Mouse (Mus musculus) embryonic facial prominence, embryonic 11.5 days (tissue): ENCODE measurements around the gene Syn3. TPM values are rescaled to one million over a fixed set of nuclear protein-coding genes. Genes with fewer than 3 reads are reported as not detected.

Source experiments
- ATAC-seq: fragments of 200-750 bp; cut with Nextera tagmentation; replicated peaks from 2 replicates; pipeline ENCODE4 v1.8.0; 2017; ENCODE audit warnings: low read depth; ENCODE audit not compliant: insufficient number of reproducible peaks, low FRiP score, low TSS enrichment
- DNase-seq: peaks from one replicate; pipeline ENCODE4 v3.0.0-alpha.2; 2015; ENCODE audit warnings: low spot score
- H3K27ac ChIP-seq: fragments of 300-500 bp; sonication (generic); replicated peaks from 2 replicates; pipeline ENCODE4 v1.5.1; 2014; ENCODE audit warnings: mild to moderate bottlenecking, low read depth, low read length, control low read depth
- H3K27me3 ChIP-seq: fragments of 300-500 bp; sonication (generic); 2 replicates; pipeline ENCODE4 v1.6.1; 2014; ENCODE audit warnings: mild to moderate bottlenecking, low read length, moderate library complexity, mixed read lengths; ENCODE audit not compliant: control insufficient read depth, insufficient read depth
- H3K36me3 ChIP-seq: fragments of 300-500 bp; sonication (generic); replicated peaks from 2 replicates; pipeline ENCODE4 v1.6.1; 2014; ENCODE audit warnings: low read depth, mild to moderate bottlenecking, low read length, moderate library complexity, mixed read lengths; ENCODE audit not compliant: control insufficient read depth, insufficient read depth
- H3K4me1 ChIP-seq: fragments of 300-500 bp; sonication (generic); 2 replicates; pipeline ENCODE4 v1.6.1; 2014; ENCODE audit warnings: low read length, mixed read lengths; ENCODE audit not compliant: control insufficient read depth, insufficient read depth
- H3K4me2 ChIP-seq: fragments of 300-500 bp; sonication (generic); 2 replicates; pipeline ENCODE4 v1.6.1; 2014; ENCODE audit warnings: low read depth, mild to moderate bottlenecking, control low read depth, low read length, moderate library complexity
- H3K4me3 ChIP-seq: fragments of 300-500 bp; sonication (generic); 2 replicates; pipeline ENCODE4 v1.5.1; 2014; ENCODE audit warnings: low read depth, low read length, control low read depth
- H3K9ac ChIP-seq: fragments of 300-500 bp; sonication (generic); replicated peaks from 2 replicates; pipeline ENCODE4 v1.6.1; 2014; ENCODE audit warnings: mild to moderate bottlenecking, control low read depth, low read length
- H3K9me3 ChIP-seq: fragments of 300-500 bp; sonication (generic); replicated peaks from 2 replicates; pipeline ENCODE4 v1.6.1; 2016; ENCODE audit warnings: mild to moderate bottlenecking, low read length, inconsistent platforms, mixed read lengths; ENCODE audit not compliant: control insufficient read depth
- WGBS: fragments of 180-500 bp; shearing (Covaris S2); extraction: QIAGEN DNeasy Blood & Tissue Kit; methylation state at CpG from one replicate; pipeline ENCODE4 v1.1.7; 2014; 5-methylcytosine and 5-hydroxymethylcytosine counted together
- polyA plus RNA-seq: library from polyadenylated mRNA; unstranded; fragments of >200 nt; fragmentation: Nextera tagmentation; extraction: Ambion mirVana; gene quantifications from 2 replicates; pipeline ENCODE4 v1.2.1, GENCODE M21; 2014

The Syn3 gene
- polyA plus RNA-seq, 1 experiment from 2014 or later = 3.1 TPM

DNA sequence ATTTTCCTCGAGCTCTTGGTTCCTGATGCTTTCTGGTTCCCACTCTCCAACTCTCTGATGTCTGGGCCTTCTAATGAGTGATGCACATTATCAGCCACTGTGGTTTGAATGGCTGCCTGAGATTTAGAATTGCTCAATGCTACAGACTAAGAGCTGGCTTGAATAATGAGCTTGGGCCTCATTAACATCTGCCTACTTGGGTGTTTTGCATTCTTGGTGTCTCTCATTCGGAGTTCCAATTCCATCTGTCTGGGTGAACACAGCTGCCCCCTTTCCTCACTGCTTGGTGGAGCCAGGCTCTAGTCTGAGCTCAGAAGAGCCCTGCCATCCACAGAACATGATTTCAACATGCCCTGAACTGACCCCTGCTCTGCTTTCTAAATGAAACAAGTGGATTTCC, 108.8 kb downstream of the Syn3 start:
- H3K4me2 ChIP-seq = no peak overlapping the region
- no peaks in the 10 kb centered on the region for H3K36me3 ChIP-seq
- no peaks in the 10 kb centered on the region for H3K4me1 ChIP-seq
- H3K9ac ChIP-seq = no peak overlapping the region
- no peak overlapping the region for H3K27ac ChIP-seq
- ATAC-seq = no peak
- no peaks in the 10 kb centered on the region for H3K27me3 ChIP-seq
- H3K4me3 ChIP-seq = no peak overlapping the region
- DNase-seq = no peak
- H3K9me3 ChIP-seq = no peaks in the 10 kb centered on the region
- WGBS = 66% methylated on average over 2 of the region's 2 CpGs

DNA sequence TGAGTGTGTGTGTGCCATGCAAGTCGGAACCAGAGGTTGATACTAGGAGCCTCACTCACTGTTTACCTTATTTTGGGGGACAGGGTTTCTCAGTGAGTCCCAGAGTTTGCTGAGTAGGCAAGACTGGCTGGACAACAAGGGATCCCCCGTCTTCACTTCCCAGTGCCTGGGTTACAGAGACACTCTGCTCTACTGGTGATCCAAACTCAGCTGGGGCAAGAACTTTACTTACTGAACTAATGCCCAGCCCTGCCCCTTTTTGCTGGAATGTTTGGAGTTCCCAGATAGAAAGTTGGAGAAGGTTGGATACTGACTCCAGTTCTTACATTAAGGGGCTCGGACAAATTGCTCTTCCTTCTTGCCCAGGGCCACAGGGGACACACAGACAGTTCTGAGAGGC, 109.3 kb downstream of the Syn3 start:
- Histone ChIP-seq H3K4me2 (no peak overlapping the region), H3K4me1 (no peaks in the 10 kb centered on the region), H3K4me3 (no peak overlapping the region), H3K27me3 (no peaks in the 10 kb centered on the region), H3K27ac (no peak overlapping the region), H3K9ac (no peak overlapping the region), H3K9me3 (no peaks in the 10 kb centered on the region), H3K36me3 (no peaks in the 10 kb centered on the region)
- 85% methylated on average over 3 of the region's 3 CpGs for WGBS
- DNase-seq (no peak), ATAC-seq (no peak)

DNA sequence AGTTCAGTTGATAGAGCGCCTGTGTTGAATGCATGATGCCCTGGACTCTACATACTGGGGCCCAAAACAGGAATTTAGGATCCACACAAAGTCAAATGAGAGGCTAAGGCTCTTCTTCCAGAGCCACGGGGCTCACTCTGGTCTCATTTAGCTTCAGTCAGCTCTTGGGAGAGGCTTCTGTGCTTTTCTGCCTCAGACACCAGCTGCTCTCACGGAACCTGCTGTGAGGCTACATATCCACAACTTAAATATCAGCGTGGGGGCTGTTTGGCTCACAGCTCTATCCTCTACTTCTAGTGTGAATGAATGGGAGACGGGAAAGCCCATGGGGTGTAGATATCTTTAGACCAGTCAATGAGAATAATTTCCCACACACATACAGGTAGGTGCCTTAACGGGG, 109.9 kb downstream of the Syn3 start:
- WGBS = 77% methylated on average over 6 of the region's 6 CpGs
- no peaks in the 10 kb centered on the region for H3K4me1 ChIP-seq
- no peaks in the 10 kb centered on the region for H3K36me3 ChIP-seq

DNA sequence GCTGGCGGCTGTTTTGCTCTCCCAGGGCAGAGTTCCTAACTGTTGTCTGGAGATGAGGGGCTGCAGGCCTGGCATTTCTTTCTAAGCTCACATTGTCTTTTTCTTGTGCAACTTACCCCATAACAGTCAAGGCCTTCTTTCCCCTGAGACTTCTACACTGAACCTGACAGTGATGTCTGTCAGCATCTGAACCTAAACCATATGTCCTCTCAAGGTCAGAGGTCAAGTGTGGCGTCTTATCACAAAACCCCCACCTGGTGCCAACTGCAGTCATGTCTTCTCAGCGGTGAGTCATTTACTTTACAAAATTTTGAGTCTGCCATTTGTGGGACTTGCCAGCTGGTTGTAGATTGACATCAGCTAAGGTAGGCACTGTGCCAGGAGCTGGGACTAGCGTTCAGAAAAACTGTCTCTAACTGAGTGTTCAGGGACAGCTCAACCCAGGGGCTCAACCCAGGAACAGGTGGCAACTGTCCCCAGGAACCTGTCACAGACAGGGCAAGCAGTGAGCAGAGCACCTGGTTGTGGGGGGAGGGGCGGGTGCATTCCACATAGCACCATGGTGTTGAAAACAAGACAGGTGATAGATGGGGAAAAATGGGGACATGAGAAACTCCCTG, 110.8 kb downstream of the Syn3 start:
- Histone ChIP-seq H3K4me3 (no peak overlapping the region), H3K27me3 (no peaks in the 10 kb centered on the region), H3K4me1 (no peaks in the 10 kb centered on the region), H3K9me3 (no peaks in the 10 kb centered on the region), H3K27ac (no peak overlapping the region), H3K36me3 (no peaks in the 10 kb centered on the region), H3K9ac (no peak overlapping the region), H3K4me2 (no peak overlapping the region)
- 60% methylated on average over 5 of the region's 5 CpGs for WGBS
- ATAC-seq (no peak), DNase-seq (no peak)

More for the DNA sequence above, 109.9 kb downstream of the Syn3 start:
- Histone ChIP-seq H3K27ac (no peak overlapping the region), H3K4me3 (no peak overlapping the region), H3K27me3 (no peaks in the 10 kb centered on the region), H3K9me3 (no peaks in the 10 kb centered on the region), H3K4me2 (no peak overlapping the region), H3K9ac (no peak overlapping the region)
- ATAC-seq (no peak), DNase-seq (no peak)

DNA sequence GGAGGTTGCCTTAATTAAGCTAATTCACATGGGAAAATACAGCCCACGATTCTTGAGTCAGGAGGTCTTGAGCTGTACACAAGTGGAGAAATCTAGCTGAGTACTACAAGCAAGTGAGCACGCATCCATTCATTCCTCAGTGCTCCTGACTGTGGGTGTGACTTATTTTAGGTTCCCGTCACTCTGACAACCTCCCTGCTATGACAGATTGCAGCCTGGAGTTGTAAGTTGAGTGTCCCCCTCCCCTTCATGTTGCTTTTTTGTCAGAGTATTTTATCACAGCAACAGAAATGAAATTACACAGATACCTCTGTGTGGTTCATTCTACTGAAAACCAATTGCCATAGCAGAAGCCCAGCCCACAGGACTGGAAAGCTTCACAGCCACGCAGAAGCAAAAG, 112.5 kb downstream of the Syn3 start:
- Histone ChIP-seq H3K27me3 (no peaks in the 10 kb centered on the region), H3K27ac (no peak overlapping the region), H3K4me1 (no peaks in the 10 kb centered on the region), H3K36me3 (no peaks in the 10 kb centered on the region), H3K9me3 (no peaks in the 10 kb centered on the region), H3K4me3 (no peak overlapping the region), H3K4me2 (no peak overlapping the region), H3K9ac (no peak overlapping the region)
- 89% methylated on average over 4 of the region's 4 CpGs for WGBS
- no peak for DNase-seq
- ATAC-seq = no peak

DNA sequence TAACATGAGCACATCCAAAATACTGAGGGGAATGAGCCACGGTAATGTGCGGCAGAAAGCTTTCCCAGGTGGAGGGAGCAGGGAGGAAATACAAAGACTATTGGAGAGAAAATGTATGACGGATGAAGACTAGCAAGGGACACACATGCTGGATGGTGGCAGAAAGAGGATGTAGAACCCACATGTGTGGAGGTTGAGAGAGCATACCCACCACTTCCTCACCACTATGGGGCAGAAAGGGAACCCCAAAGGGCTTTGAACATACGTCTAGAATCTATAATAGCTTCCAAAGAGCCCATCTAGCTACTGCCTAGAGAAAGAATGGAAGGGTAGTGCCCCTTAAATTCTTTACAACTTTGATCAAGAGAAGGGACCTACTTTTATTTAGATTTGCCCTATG, 113.0 kb downstream of the Syn3 start:
- Histone ChIP-seq H3K36me3 (no peaks in the 10 kb centered on the region), H3K4me1 (no peaks in the 10 kb centered on the region), H3K9ac (no peak overlapping the region), H3K4me2 (no peak overlapping the region), H3K4me3 (no peak overlapping the region), H3K9me3 (no peaks in the 10 kb centered on the region), H3K27ac (no peak overlapping the region), H3K27me3 (no peaks in the 10 kb centered on the region)
- WGBS = 47% methylated on average over 4 of the region's 4 CpGs
- DNase-seq (no peak), ATAC-seq (no peak)

DNA sequence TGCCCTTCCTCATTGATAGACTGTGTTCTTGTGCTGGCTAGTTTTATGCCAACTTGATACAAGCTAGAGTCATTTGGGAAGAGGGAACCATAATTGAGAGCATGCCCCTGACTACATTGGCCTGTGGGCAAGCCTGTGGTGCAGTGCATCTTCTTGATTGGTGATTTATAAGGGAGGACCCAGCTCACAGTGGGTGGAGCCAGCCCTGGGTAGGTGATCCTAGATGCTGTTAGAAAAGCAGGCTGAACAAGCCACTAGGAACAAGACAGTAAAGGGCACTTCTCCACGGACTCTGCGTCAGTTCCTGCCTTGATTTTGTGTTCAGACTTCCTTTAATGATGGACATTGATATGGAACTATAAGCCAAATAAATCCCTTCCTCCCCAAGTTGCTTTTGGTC, 114.0 kb downstream of the Syn3 start:
- DNase-seq (no peak), ATAC-seq (no peak)
- WGBS = 93% methylated on average over 2 of the region's 2 CpGs
- no peaks in the 10 kb centered on the region for H3K4me1 ChIP-seq
- H3K9me3 ChIP-seq = no peaks in the 10 kb centered on the region
- H3K36me3 ChIP-seq = no peaks in the 10 kb centered on the region
- no peak overlapping the region for H3K9ac ChIP-seq
- no peak overlapping the region for H3K4me3 ChIP-seq
- no peaks in the 10 kb centered on the region for H3K27me3 ChIP-seq
- H3K27ac ChIP-seq = no peak overlapping the region
- H3K4me2 ChIP-seq = no peak overlapping the region

DNA sequence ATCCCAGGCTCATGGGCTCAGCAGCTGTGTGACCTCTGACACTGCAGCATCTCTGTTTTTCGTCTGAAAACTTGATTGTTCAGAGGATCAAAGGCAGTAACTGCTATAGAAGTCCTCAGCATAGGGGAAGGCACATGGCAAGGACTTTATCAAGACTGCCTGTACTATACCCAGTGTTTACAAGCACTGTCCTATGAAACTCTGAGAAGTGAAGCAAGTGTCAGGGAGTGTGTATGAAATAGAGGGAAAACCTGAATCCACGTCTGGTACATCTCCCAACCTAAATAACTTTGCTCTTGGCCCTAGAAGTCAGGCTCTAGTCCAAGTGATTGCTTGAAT, 116.8 kb downstream of the Syn3 start:
- no peak overlapping the region for H3K27ac ChIP-seq
- DNase-seq = peak; percentile 21
- H3K27me3 ChIP-seq = no peaks in the 10 kb centered on the region
- WGBS = 31% methylated on average over 2 of the region's 2 CpGs
- H3K4me2 ChIP-seq = no peak overlapping the region
- H3K9ac ChIP-seq = no peak overlapping the region
- H3K36me3 ChIP-seq = no peaks in the 10 kb centered on the region
- no peak overlapping the region for H3K4me3 ChIP-seq
- H3K4me1 ChIP-seq = no peaks in the 10 kb centered on the region
- H3K9me3 ChIP-seq = no peaks in the 10 kb centered on the region
- ATAC-seq = no peak
